8 mouse cellular contexts compared by ENCODE assay signal in genomic region chr4:133174361-133174760, GRCm38 (mm10). TPM values are rescaled to one million over a fixed set of nuclear protein-coding genes. Genes with fewer than 3 reads are reported as not detected.
DNase-seq lines count a peak whose midpoint lies in the region; ATAC-seq and TF ChIP-seq lines count a peak whose summit lies in the region.

No protein-coding gene starts in this region.

- H3K4me1 ChIP-seq in intestine, embryonic 15.5 days (replicated peaks), result peaks cover 49% of the 10 kb centered on the region
- peaks cover 17% of the 10 kb centered on the region for H3K4me1 ChIP-seq in olfactory bulb, adult 2 months (ENCODE audit: control insufficient read depth, insufficient read depth, low read length)
- H3K4me1 ChIP-seq in midbrain, embryonic 14.5 days (ENCODE audit: control insufficient read depth, insufficient read depth, low read length), result peaks cover 18% of the 10 kb centered on the region

- no peak for TF ChIP-seq POLR2A in olfactory bulb, adult 2 months (IDR thresholded peaks at IDR 0.05; ENCODE audit: insufficient read depth, low read depth, low read length)

- DNase-seq in kidney, adult 9 months, result peak; percentile 65
- no peak for DNase-seq in kidney, adult 11 months
- peak; percentile 32 for DNase-seq in MEL-GATA-1-ER (ENCODE audit: extremely low read depth, low read depth)
- no peak for DNase-seq in layer of hippocampus, postnatal 10 days (ENCODE audit: low spot score in 2 of 2)
- DNase-seq in frontal cortex, adult 2 months (ENCODE audit: extremely low spot score in 1 of 2, low spot score in 1 of 2), result no peak
- DNase-seq in midbrain, embryonic 14.5 days, result no peak

- ATAC-seq in intestine, embryonic 15.5 days, result no peak
- ATAC-seq in midbrain, embryonic 14.5 days (ENCODE audit: low FRiP score, low TSS enrichment), result no peak

- no peak overlapping the region for H3K4me3 ChIP-seq in intestine, embryonic 15.5 days (replicated peaks)
- H3K4me3 ChIP-seq in olfactory bulb, adult 2 months (ENCODE audit: insufficient read depth, low read depth, low read length), result no peak overlapping the region
- no peak overlapping the region for H3K4me3 ChIP-seq in midbrain, embryonic 14.5 days (replicated peaks; ENCODE audit: low read depth, low read length)

- H3K27ac ChIP-seq in intestine, embryonic 15.5 days, result peak overlapping the region; percentile 48
- H3K27ac ChIP-seq in olfactory bulb, adult 2 months (ENCODE audit: insufficient read depth, low read depth, low read length), result peak overlapping the region; percentile 76; the same call in 1 of the 2 replicates
- H3K27ac ChIP-seq in midbrain, embryonic 14.5 days (replicated peaks; ENCODE audit: low read depth, low read length), result no peak overlapping the region

- no peak for TF ChIP-seq CTCF in olfactory bulb, adult 2 months (IDR thresholded peaks at IDR 0.05; ENCODE audit: insufficient read depth, low read depth, low read length)

- H3K27me3 ChIP-seq in intestine, embryonic 15.5 days (replicated peaks), result no peaks in the 10 kb centered on the region
- H3K27me3 ChIP-seq in midbrain, embryonic 14.5 days (ENCODE audit: control insufficient read depth, insufficient read depth, low read length), result no peaks in the 10 kb centered on the region

- H3K36me3 ChIP-seq in intestine, embryonic 15.5 days, result peaks cover 12% of the 10 kb centered on the region
- peaks cover 4% of the 10 kb centered on the region; the same call in 1 of the 2 replicates for H3K36me3 ChIP-seq in midbrain, embryonic 14.5 days (ENCODE audit: control insufficient read depth, insufficient read depth, low read length)

- H3K4me2 ChIP-seq in intestine, embryonic 15.5 days (replicated peaks), result peak overlapping the region; percentile 5; the same call in 1 of the 2 replicates
- H3K4me2 ChIP-seq in midbrain, embryonic 14.5 days (ENCODE audit: low read length), result no peak overlapping the region

- no peaks in the 10 kb centered on the region for H3K9me3 ChIP-seq in intestine, embryonic 15.5 days
- H3K9me3 ChIP-seq in midbrain, embryonic 14.5 days (ENCODE audit: control insufficient read depth, low read length), result no peaks in the 10 kb centered on the region

- 27% methylated on average over 4 of the region's 4 CpGs for WGBS in intestine, embryonic 15.5 days
- 42% methylated on average over 4 of the region's 4 CpGs for WGBS in olfactory bulb, adult 2 months
- WGBS in midbrain, embryonic 14.5 days, result 88% methylated on average over 4 of the region's 4 CpGs

- H3K9ac ChIP-seq in intestine, embryonic 15.5 days, result no peak overlapping the region
- H3K9ac ChIP-seq in midbrain, embryonic 14.5 days (replicated peaks; ENCODE audit: low read length), result no peak overlapping the region

RNA-seq across cellular contexts. Expression of gene Cd164l2, which starts 37.6 kb away (rescaled TPM):
- 2.7 and 2.8 TPM in 2 replicates for polyA plus RNA-seq in intestine, embryonic 15.5 days (2015; fragmentation: Nextera tagmentation; extraction: Ambion mirVana)
- polyA plus RNA-seq in olfactory bulb, adult 2 months (2012; ENCODE audit: insufficient read depth, insufficient read length, low replicate concordance, missing spikeins), result not detected in 2 replicates
- total RNA-seq in layer of hippocampus, postnatal 10 days (2021), result 1 to 10 TPM; 3.7 to 4.0 TPM
- 8.1 and 9.9 TPM in 2 replicates for polyA plus RNA-seq in frontal cortex, adult 2 months (2012; rRNA removed)
- 0.95 and 2.9 TPM in 2 replicates for polyA plus RNA-seq in midbrain, embryonic 14.5 days (2014; fragmentation: Nextera tagmentation; extraction: Ambion mirVana)

RNA-seq across cellular contexts. Expression of gene Gpr3, which starts 38.0 kb away (rescaled TPM):
- polyA plus RNA-seq in intestine, embryonic 15.5 days (2015; fragmentation: Nextera tagmentation; extraction: Ambion mirVana), result 0.06 and 0.14 TPM in 2 replicates
- not detected in 2 replicates for polyA plus RNA-seq in olfactory bulb, adult 2 months (2012; ENCODE audit: insufficient read depth, insufficient read length, low replicate concordance, missing spikeins)
- total RNA-seq in layer of hippocampus, postnatal 10 days (2021), result 1 to 10 TPM; 5.0 to 6.0 TPM
- 8.9 and 14.7 TPM in 2 replicates for polyA plus RNA-seq in frontal cortex, adult 2 months (2012; rRNA removed)
- 1.3 and 2.4 TPM in 2 replicates for polyA plus RNA-seq in midbrain, embryonic 14.5 days (2014; fragmentation: Nextera tagmentation; extraction: Ambion mirVana)

RNA-seq across cellular contexts. Expression of gene Wasf2, which starts 44.1 kb away (rescaled TPM):
- 92.5 and 115 TPM in 2 replicates for polyA plus RNA-seq in intestine, embryonic 15.5 days (2015; fragmentation: Nextera tagmentation; extraction: Ambion mirVana)
- not detected in 2 replicates for polyA plus RNA-seq in olfactory bulb, adult 2 months (2012; ENCODE audit: insufficient read depth, insufficient read length, low replicate concordance, missing spikeins)
- total RNA-seq in layer of hippocampus, postnatal 10 days (2021), result 10 to 100 TPM; 42.3 to 42.7 TPM
- polyA plus RNA-seq in frontal cortex, adult 2 months (2012; rRNA removed), result 14.2 and 16.3 TPM in 2 replicates
- 19.6 and 23.1 TPM in 2 replicates for polyA plus RNA-seq in midbrain, embryonic 14.5 days (2014; fragmentation: Nextera tagmentation; extraction: Ambion mirVana)

Comparison
In these comparisons a context has a peak if more than half of its experiments do, and no peak if none do; other contexts are left out.
1. DNase-seq: peak in kidney, adult 9 months (single experiment) and MEL-GATA-1-ER (single experiment); none in kidney, adult 11 months (single experiment), layer of hippocampus, postnatal 10 days (0 of 2), frontal cortex, adult 2 months (0 of 2) and midbrain, embryonic 14.5 days (single experiment).
2. RNA of gene Wasf2, which starts 44.1 kb away (polyA plus RNA-seq): 92.5 to 115 TPM in intestine, embryonic 15.5 days, 19.6 to 23.1 TPM in midbrain, embryonic 14.5 days and 14.2 to 16.3 TPM in frontal cortex, adult 2 months; not detected in olfactory bulb, adult 2 months; every median in the first group is over 10 times any median in the second.